Mouse (Mus musculus) heart, postnatal 10 days (tissue): Measurements from ENCODE around the gene Tmbim1. TPM values are rescaled to one million over a fixed set of nuclear protein-coding genes. Genes with fewer than 3 reads are reported as not detected.
"Not testable (repeated sequence)": the region's sequence is repeated elsewhere in the genome, so short reads cannot be mapped to it uniquely, and the experiment has no call there.

Source experiments
- DNase-seq, 2 experiments: peaks; one replicate each; pipeline ENCODE4 v3.0.0; 2021
- intact Hi-C: fragments of 180-260 bp; cut with DNase I; formaldehyde crosslinking; loops from one replicate; pipeline ENCODE4 v1.15.1; 2025
- total RNA-seq, 2 experiments: library from RNA; stranded (reverse); gene quantifications; 2 replicates each; pipeline ENCODE4 v1.2.3; 2021

The Tmbim1 gene
- 10 to 100 TPM; 43.2 to 45.8 TPM for total RNA-seq

DNA sequence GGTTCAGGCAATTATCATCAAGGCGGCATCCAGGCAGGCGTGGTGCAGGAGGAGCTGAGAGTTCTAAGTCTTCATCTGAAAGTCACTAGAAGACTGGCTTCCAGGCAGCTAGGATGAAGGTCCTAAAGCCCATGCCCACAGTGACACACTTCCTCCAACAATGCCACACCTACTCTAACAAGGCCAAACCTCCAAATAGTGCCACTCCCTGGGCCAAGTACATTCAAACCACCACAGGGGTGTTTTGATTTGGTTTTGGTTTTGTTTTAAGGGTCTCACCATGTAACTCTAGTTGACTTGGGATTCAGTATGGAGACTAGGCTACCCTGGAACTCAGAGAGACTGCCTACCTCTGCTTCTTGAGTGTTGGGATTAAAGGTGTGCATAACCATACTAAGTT is at the start of gene Tmbim1:
Gene Tmbim1, minus strand, starts transcription at position 101 of the 400 bp plus-strand sequence.
- intact Hi-C loops, result no loop called here
- no peak for DNase-seq

DNA sequence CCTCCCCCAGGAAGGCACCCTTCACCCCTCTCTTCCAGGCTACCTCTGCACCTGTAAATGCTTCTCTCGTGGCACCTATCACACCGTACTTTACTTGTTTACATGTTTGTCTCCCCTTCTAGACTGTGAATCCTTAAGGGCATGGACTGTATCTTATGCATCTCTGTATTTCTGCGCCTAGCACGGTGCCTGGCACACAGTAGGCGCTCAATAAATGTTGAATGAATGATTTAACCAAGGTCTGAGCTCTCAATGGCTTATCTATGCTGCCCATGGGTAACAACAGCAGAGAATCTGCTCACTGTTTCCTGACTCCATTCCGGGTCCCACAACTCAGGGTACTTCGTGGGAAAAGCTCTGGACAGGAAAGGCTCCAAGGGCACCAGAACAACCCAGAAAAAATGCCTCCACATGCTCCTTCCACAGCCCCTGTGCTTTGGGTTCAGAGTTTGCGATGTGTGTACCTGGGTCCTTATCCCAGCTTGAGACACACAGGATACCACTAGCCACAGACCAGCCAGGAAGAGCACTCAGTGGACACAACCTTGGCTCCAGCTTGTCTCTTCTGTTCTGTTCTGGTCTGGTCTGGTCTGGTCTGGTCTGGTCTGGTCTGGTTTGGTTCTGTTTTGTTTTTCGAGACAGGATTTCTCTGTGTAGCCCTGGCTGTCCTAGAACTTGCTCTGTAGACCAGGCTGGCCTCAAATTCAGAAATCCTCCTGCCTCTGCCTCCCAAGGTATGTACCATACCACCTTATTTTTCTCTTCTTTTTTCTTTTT is 48.2 kb upstream of the Tmbim1 start:
- intact Hi-C loops, result no loop called here
- DNase-seq, result no peak

DNA sequence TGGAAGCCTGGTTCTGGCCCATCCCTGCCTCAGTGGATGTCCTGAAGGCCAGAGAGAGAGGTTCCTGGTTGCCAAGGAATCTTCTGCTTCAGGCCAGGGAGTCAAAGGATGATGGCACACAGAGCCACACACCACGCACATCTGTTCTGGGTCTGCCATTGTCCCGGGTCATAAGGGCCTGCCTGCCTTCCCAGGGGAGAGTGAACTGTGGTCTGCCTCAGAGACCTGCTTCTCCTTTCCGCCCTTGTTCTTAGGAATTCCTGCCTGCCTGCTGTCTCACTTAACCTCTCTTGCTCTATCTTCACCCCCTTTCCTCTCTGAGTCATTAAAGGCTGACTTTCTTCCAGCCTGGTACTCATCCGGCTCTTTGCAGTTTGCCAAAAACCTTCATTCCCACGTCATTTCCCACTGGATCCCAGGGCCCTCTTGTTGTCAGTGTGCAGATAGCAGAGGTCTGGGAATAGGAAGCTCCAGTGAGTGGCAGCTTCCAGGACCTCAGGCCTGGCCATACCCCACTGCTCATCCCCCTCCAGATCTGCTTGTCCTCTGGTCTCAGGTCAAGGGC is 47.2 kb upstream of the Tmbim1 start:
- intact Hi-C loops, result no loop called here
- peak in 1 of 2 experiments; percentile 24 for DNase-seq

DNA sequence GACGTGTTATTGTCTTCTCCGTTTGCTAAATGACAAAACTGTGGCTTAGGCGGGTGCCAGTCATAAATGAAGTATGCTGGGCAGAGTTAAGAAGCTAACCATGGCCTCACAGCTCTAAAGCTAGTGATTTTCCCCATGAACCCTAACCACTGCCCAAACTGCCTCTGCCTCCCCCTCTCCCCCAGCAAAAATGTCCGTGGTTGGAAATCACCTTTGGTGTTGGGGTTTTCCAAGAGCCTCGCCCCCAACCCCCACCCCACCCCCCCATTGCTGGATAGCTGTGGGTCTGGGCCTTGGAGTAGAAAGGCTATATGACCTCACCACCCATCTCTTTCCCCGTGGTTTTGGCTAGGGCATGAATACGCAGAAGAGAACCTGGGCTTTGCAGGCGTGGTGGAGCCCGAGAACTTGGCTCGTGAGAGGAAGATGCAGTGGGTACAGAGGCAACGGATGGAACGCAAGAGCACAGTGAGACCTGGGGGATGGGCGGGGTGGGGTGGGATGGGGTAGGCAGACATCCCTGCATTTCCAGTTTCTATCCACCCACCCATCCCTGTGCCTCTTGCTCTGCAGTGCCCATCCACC is 45.9 kb upstream of the Tmbim1 start:
- intact Hi-C loops, result no loop called here
- no peak for DNase-seq

DNA sequence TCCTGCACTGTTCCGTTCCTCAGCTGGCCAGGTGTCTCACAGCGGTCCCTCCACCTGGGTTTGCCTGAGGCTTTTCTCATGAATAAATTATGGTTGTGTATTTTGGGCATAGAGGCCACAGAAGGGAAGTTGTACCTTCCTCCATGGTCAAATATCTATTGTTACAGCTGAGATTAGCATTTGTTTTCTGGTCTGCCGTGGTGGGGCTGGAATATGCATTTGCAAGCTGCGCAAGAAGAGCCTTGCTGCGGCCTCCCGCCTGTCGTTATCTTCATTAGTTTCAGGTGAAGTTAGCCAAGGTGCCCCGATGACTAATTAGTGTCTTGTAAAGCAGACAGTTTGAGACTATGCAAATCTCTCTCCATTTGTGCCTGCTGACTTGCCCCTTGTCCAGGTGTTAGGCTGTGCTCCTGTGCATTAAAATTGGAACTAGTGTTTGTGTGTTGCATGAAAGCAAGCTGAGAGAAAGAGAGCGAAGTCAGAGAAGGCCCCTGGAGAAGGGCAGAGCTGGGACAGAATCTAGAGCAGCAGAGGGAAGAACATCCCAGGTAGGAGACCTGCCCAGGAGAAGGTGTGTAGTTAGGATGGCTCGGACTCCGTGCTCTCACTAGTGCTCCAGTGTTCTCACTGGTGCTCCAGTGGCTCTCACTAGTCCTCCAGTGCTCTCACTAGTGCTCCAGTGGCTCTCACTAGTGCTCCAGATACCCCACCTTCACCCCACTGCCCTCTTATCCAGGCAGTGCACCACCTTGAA is 38.9 kb upstream of the Tmbim1 start:
- DNase-seq, result no peak
- intact Hi-C loops, result no loop called here

DNA sequence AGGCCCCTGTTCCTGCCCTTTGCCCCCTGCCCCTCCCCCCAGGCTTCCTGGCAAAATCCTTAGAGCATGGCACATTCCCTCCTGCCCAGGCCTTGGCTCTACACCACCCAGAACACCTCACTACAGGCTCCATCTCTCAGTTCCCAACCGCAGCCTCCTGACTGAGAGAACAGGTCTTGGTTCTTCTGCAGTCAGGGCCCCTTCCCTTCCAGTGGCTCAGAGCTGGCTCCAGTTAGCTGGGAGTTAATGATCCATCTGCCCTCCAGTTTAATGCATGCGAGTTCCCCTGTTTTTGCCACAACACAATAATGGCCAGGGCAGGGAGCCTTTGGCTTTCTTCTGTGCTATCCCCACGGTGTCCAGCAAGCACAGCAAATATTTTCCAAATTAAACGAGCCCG is 37.7 kb upstream of the Tmbim1 start:
- intact Hi-C loops, result loop anchor here (2.0 kb wide), 1 partner anchor 18 kb away; no protein-coding TSS in a partner anchor
- DNase-seq, result no peak

DNA sequence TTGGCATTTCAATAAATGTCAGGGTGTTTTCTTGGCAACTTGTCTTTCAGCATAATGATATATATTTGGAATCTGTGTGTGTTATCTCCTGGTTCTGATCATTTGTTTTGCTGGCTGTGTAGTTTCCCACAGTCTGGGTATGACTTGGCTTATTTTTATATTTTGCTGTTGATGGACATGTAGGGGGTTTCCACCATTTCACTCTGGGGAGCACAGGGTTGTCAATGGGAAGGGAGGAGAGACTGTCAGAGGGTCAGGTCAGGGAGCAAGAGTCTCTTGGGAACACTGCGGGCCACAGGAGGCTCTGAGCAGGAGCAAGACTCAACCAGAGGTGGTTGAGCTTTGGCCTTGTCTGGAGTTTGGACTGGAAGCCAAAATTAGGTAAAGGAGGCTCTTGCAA is 36.9 kb upstream of the Tmbim1 start:
- intact Hi-C loops, result loop anchor here (2.0 kb wide), 1 partner anchor 18 kb away; no protein-coding TSS in a partner anchor
- no peak for DNase-seq

DNA sequence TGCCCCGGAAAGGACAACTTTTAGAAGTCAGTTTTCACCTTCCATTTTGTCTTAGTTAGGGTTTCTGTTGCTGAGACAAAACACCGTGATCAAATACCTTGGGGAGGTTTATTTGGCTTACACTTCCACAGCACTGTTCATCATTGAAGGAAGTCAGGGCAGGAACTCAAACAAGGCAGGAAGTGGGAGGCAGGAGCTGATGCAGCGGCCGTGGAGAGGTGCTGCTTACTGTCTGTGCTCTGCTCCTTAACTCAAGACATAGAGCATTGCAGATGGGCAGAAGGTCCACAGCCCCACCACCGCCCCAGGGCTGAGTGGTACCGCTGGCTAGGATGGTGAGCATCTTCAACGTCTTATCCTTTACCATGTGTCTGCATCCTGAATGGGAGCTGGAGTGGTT is 36.5 kb upstream of the Tmbim1 start:
- intact Hi-C loops, result loop anchor here (2.0 kb wide), 1 partner anchor 19 kb away; no protein-coding TSS in a partner anchor
- DNase-seq, result no peak

DNA sequence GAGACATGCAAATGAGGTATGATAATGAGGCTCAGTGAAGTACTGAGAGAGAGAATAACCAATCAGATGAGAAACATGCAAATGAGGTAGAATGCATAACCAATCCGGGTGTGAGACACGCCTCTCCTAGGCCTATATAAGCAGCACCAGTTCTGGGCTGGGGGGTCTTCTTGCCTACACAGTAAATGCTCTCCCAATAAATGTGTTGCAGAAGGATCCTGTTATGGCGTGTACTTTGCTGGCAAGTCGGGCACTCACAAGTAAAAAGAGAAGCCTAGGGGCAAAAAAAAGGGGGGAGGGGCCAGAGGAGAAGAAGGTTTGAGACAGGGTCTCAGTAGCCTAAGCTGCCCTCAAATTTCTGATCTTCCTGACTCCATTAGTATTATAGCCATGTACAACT is 35.6 kb upstream of the Tmbim1 start:
- DNase-seq, intact Hi-C loops: not testable (repeated sequence)

DNA sequence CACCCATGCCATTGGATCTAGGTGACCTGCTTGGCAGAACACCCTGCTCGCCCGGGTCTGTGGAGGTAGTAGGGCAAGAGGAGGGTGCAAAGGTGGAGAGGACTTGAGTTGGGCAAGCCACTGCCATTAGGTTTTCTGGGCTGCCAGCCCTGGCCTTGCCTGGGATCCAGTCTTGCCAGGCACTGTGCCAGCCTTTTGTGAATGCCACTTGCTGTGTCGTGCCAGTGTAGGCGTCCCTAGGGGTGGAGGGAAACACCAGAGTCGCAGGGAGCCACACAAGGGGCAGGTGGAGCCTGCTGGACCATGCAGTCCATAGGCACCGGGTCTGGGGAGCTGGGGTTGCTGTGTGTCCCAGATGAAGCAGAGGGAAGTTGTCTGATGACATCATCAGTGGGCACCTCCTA is 34.9 kb upstream of the Tmbim1 start:
- DNase-seq, result peak; percentile 83
- intact Hi-C loops, result no loop called here

DNA sequence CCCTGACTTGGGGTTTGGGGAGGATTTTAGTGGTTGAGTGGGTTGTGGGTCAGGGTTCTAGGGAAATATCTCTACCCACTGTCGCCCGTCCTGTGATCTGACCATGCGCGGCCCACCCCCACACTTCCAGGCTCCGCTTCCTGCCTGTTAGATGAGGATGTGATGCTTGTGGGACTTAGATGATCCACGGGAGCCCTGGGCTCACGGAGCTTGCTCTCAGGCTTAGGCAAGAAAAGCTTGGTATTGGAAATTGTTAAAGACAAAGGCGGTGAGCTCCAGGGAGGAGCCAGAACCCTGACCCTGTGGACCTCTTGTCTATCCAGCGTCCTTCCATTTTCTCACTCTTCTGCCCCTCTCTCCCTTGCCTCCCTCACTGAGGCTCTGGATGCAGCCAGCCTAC is 34.5 kb upstream of the Tmbim1 start:
- peak in 1 of 2 experiments; percentile 23 for DNase-seq

DNA sequence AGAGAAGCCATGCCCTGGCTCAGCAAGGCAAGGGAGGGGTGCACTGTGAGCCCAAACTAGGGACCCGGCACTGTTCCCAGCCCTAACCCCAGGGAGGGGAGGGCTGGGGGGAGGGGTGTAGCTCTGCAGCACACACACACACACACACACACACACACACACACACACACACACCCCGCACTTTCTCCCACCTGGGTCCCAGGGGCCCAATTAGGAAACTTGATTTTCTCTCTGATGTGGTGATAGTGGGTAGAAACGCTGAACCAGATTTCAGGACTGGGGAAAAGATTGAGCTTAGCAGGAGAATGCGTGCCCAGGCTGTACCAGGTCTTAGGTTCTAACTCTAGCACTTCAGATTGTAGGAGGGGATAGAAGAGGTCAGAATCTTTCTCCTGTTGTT is 33.2 kb upstream of the Tmbim1 start:
- no peak for DNase-seq
- intact Hi-C loops, result no loop called here

More for the DNA sequence above, 34.5 kb upstream of the Tmbim1 start:
- intact Hi-C loops, result no loop called here

DNA sequence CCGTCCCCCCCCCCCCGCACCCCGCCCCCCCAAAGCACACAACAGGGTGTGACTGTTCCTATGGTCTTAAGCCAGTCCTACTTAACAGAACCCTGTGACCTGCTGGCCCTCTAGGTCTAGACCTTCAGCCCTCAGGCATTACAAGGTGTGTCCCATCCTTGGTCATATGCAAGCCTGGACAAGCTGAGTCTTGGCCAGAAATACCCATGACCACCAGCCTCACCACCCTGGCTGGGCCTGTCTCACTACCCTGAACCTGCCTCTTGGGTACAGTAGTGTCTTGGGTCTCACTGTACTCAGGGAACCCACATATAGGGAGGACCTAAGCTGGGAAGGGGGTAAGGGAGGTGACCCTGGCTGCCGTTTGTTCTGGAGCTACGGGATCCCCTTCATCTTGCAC is 32.6 kb upstream of the Tmbim1 start:
- intact Hi-C loops, result no loop called here
- no peak for DNase-seq

DNA sequence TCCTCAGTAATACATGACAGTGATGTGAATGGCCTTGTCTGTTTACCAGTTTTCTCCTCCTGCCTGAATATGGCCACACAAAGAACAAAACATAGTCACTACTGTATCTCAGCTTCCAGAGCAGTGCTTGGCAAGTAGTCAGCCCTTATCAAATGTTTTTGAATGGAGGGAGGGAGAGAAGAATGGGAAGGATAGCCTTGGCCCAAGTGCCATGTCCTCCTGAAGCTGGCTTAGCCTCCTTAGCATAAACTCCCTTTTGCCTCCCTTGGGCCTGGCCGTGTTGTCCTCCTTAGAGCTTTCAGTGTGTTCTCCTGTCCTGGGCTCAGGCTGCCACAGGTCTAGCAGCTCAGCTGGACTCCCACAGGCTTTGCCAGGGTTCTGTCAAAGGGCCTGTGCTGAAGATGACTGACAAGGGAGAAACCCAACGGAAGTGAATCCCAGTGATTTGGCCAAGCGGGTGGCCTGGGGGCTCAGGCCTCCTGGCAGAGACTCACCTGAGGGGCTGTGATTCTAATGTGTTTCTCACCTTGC is 31.9 kb upstream of the Tmbim1 start:
- DNase-seq, result peak in 1 of 2 experiments; percentile 42
- intact Hi-C loops, result no loop called here

DNA sequence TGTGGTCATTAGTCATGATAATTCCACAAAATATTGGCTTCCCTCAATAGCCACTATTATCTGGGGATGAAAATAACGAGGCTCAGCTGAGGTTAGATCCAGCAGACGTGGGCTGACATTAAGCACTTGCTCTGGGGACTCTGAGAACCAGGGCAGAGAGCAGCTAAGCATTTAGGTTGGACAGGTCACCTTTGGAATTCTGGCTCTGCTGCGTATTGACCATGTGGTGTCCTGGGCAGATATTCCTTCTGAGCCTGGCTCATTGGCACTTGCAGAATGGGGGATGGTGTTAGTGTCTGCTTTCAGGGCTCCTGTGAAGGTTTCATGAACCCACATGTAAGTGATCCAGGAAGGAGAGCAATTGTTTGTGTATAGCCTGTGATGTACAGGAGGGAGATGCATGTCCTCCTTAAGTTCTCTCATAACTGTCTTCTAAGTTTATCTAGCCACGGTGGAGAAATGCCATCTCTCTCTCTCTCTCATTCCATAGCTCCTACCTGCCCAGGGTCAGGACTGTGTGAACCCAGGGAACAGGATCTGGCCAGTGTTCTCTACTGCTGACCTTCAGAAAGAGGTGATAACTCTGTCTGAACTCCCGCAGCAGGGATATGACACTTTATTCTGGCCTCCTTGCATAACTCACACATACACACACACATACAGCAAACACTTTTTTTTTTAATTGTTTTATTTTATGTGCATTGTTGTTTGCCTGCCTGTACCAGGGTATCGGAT is 30.2 kb upstream of the Tmbim1 start:
- DNase-seq, result peak; percentile 52 to 63
- intact Hi-C loops, result no loop called here

DNA sequence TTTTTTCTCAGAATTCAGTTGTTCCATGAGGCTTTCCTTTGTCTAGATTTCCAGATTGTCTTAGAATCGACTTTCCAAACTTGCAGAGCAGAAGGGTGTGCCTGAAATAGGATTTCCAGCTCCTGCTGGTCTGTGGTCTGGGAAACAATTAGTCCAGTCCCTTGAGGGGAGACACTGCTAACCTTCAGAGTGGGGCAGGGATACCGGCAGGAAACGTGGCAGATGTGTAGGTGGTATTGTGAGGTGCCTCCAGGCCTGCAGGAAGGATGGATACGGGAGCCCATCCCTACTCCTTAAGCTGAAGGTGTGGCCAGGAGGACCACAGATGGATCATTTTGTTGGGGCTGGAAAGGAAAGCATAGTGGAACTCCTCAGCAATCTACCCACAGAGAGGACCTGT is 29.6 kb upstream of the Tmbim1 start:
- peak; percentile 55 to 56 for DNase-seq
- intact Hi-C loops, result no loop called here

DNA sequence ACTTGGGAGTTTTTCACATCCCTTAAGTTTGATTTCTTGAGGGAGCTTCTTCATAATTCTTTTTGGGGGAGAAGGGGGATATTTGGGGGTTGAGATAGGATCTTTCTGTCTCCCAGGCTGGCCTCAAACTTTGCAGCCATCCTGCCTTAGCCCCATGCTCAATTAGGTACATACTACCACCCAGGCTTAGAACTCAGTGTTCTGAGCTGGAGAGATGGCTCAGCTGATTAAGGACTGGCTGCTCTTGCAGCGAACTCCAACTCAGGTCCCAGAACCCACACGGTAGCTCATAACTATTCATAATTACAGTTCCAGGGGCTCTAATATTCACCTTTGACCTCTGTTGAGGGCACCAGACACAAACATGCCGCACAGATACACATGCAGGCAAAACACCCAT is 29.2 kb upstream of the Tmbim1 start:
- intact Hi-C loops, result no loop called here
- DNase-seq, result no peak

DNA sequence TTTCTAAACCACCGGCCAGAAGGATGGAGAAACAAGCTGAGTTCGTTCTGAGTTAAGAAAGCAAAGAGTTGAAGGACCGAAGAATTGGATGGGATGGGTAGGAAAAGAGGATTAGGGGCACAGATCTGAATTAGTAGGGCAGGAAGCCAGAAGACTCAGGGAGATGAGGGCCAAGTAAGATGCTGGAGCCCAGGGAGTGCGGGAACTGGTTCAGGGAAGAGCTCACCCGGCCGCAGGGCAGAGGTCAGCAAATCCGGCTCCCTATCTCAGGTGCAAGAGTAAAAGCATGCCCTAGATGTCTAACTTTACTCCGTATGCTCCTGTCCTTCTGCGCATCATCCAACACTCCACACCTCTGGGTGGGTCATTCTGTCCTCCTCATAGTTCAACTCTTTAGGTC is 27.5 kb upstream of the Tmbim1 start:
- intact Hi-C loops, result loop anchor here (2.0 kb wide), 1 partner anchor 20 kb away; no protein-coding TSS in a partner anchor

DNA sequence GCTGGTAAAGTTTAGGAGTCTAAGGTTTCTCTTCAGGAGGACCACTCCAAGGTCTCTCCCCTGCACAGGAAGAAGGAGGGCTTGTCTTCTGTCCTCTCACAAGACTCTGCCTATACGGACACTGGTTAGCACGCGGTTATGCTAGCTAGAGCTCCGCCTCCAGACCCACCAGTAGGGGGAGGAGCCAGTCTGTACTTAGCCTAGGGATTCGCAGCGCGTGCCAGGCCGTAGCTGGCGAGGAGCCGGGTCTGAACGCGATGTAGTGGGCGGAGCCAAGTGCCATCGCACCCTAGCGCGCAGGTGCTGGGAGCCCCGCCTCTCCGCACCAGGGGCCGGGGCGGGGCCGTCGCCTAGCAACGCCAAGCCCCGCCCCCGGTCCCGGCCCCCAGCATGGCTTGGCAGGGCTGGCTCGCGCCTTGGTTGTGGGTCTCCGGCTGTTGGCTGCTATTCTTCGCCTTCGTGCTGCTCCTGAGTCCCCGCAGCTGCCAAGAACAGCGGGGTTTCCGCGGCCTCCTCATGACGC is 26.9 kb upstream of the Tmbim1 start:
- intact Hi-C loops, result loop anchor here (2.0 kb wide), 1 partner anchor 20 kb away; no protein-coding TSS in a partner anchor
- DNase-seq, result peak; percentile 96 to 98

More for the DNA sequence above, 27.5 kb upstream of the Tmbim1 start:
- no peak for DNase-seq
